Mouse (Mus musculus): Measurements from ENCODE around the gene Ncor2.

GRCm38 (mm10) chr5:125183321-125184003 is 4.4 kb upstream of the Ncor2 start:
- TF ChIP-seq GATA1 (IDR thresholded peaks at IDR 0.05; ENCODE audit: low read length) (no peak), TAL1 (IDR thresholded peaks at IDR 0.05; ENCODE audit: low read length) (no peak)
